Mouse (Mus musculus) forebrain, embryonic 14.5 days (tissue): ENCODE measurements around the gene Fam71b. TPM values are rescaled to one million over a fixed set of nuclear protein-coding genes. Genes with fewer than 3 reads are reported as not detected.

ENCODE experiments used
- ATAC-seq: fragments of 200-750 bp; cut with Nextera tagmentation; 2 replicates; pipeline ENCODE4 v1.8.0; 2017; ENCODE audit warnings: mild to moderate bottlenecking, moderate library complexity
- DNase-seq: peaks from one replicate; pipeline ENCODE4 v3.0.0-alpha.2; 2015; ENCODE audit warnings: low spot score
- H3K27ac ChIP-seq: fragments of 300-500 bp; sonication (generic); 2 replicates; pipeline ENCODE4 v1.5.1; 2014; ENCODE audit warnings: low read depth, mild to moderate bottlenecking, control low read depth, low read length, moderate library complexity
- H3K27me3 ChIP-seq: fragments of 300-500 bp; sonication (generic); replicated peaks from 2 replicates; pipeline ENCODE4 v1.6.1; 2014; ENCODE audit warnings: low read length, control low read depth, mixed read lengths; ENCODE audit not compliant: control insufficient read depth, insufficient read depth
- H3K36me3 ChIP-seq: fragments of 300-500 bp; sonication (generic); 2 replicates; pipeline ENCODE4 v1.6.1; 2014; ENCODE audit warnings: low read length, control low read depth; ENCODE audit not compliant: control insufficient read depth, insufficient read depth
- H3K4me1 ChIP-seq: fragments of 300-500 bp; sonication (generic); 2 replicates; pipeline ENCODE4 v1.6.1; 2014; ENCODE audit warnings: antibody characterized with exemption, low read length, control low read depth; ENCODE audit not compliant: control insufficient read depth, insufficient read depth
- H3K4me2 ChIP-seq: fragments of 300-500 bp; sonication (generic); 2 replicates; pipeline ENCODE4 v1.6.1; 2014; ENCODE audit warnings: mild to moderate bottlenecking, control low read depth, low read length
- H3K4me3 ChIP-seq: fragments of 300-500 bp; sonication (generic); 2 replicates; pipeline ENCODE4 v1.5.1; 2014; ENCODE audit warnings: low read depth, low read length, control low read depth
- H3K9ac ChIP-seq: fragments of 300-500 bp; sonication (generic); 2 replicates; pipeline ENCODE4 v1.6.1; 2014; ENCODE audit warnings: mild to moderate bottlenecking, low read length, control low read depth, moderate library complexity
- H3K9me3 ChIP-seq: fragments of 300-500 bp; sonication (generic); replicated peaks from 2 replicates; pipeline ENCODE4 v1.6.1; 2016; ENCODE audit warnings: low read length, control low read depth, mixed read lengths; ENCODE audit not compliant: control insufficient read depth
- WGBS: fragments of 180-500 bp; shearing (Covaris S2); extraction: QIAGEN DNeasy Blood & Tissue Kit; methylation state at CpG from one replicate; pipeline ENCODE4 v1.1.7; 2014; 5-methylcytosine and 5-hydroxymethylcytosine counted together
- polyA plus RNA-seq: library from polyadenylated mRNA; unstranded; fragments of >200 nt; fragmentation: Nextera tagmentation; extraction: Ambion mirVana; gene quantifications from 2 replicates; pipeline ENCODE4 v1.2.1, GENCODE M21; 2014

The Fam71b gene
- polyA plus RNA-seq, 1 experiment from 2014 or later = not detected

DNA sequence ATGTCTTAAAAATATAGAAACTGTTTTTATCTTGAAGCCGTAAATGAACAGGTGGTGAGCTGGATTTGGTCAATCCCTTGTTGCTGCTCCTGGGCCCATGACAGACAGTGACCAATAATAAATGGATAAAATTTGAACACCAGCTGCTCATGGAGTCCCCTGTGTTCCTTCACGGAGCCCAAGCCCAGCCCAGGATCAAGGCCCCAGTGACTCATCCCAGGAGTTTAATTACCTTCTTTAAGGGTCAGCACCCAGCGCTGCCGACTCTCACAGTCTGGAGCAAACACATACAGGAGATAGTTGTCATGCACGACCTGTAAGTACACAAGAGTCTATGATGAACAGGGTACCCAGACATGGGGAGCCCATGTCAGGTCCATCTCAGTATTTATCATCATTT is 30.6 kb upstream of the Fam71b start:
- 89% methylated on average over 5 of the region's 5 CpGs for WGBS
- Histone ChIP-seq H3K27me3 (no peaks in the 10 kb centered on the region), H3K4me3 (no peak overlapping the region), H3K36me3 (no peaks in the 10 kb centered on the region), H3K4me2 (no peak overlapping the region), H3K4me1 (no peaks in the 10 kb centered on the region), H3K9ac (no peak overlapping the region), H3K27ac (no peak overlapping the region), H3K9me3 (no peaks in the 10 kb centered on the region)
- DNase-seq (no peak), ATAC-seq (no peak)

DNA sequence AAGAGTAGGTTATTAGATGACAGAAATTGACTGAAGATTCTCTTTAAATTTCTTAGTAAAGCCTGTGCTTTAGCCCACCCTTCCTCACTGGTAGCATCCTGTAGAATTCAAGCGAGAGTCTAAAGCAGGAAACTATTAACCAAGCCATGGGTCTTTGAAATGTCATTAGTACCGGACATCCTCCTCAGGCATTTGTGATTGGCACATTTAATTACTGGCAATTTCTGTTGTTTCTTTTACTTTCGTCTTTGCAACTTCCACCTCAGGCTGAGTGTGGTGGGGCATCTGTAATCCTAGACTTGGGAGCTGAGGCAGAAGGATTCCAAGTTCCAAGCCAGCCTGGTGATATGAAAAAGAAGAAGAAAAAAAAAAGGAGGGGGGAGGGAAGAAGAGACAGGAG is 30.0 kb upstream of the Fam71b start:
- no peak overlapping the region for H3K4me2 ChIP-seq
- H3K36me3 ChIP-seq = no peaks in the 10 kb centered on the region
- no peaks in the 10 kb centered on the region for H3K27me3 ChIP-seq
- H3K27ac ChIP-seq = no peak overlapping the region
- no peak overlapping the region for H3K4me3 ChIP-seq
- DNase-seq (no peak), ATAC-seq (no peak)
- H3K9ac ChIP-seq = no peak overlapping the region
- H3K4me1 ChIP-seq = no peaks in the 10 kb centered on the region
- WGBS = 76% methylated on average over 3 of the region's 3 CpGs
- no peaks in the 10 kb centered on the region for H3K9me3 ChIP-seq

DNA sequence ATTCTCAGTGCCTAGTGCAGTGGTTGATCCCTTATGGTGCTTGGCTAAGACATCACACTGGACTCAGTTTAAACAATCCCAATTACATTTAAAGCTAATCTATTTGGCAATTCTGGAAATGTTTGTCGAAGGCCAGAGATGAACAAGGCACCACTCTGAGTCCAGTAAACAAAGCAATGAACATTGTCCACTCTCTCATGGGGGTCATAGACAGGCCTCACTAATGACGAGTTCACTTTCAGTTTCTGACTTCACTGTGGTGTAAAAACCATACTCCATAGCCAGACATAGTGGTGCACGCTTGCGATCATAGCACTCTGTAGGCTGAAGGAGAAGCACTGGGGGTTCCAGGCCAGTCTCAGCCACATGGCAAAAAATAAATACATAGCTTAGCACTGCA is 25.9 kb upstream of the Fam71b start:
- Histone ChIP-seq H3K9me3 (no peaks in the 10 kb centered on the region), H3K9ac (no peak overlapping the region), H3K4me1 (no peaks in the 10 kb centered on the region), H3K4me2 (no peak overlapping the region), H3K4me3 (no peak overlapping the region), H3K27ac (no peak overlapping the region), H3K27me3 (no peaks in the 10 kb centered on the region), H3K36me3 (no peaks in the 10 kb centered on the region)
- no peak for ATAC-seq
- WGBS = 95% methylated on average over 4 of the region's 4 CpGs
- DNase-seq = no peak

DNA sequence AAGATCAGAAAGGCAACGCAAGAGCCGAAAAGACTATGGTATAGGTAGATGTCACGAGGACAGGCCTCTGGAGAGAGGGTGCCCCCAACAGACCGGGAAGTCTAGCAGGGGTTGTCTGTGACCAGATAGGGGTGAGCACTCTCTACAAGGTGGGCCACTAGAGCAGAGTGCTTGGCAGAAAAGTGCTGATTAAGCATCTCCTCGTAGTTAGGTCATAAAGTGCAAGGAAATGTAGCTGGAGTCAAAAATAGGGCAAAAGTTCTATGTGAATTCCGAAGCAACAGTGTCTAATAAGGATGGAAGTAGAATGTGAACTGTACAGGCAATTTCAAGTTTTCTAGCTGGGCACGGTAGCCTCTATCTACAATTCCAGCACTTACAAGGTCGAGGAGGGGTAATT is 25.1 kb upstream of the Fam71b start:
- Histone ChIP-seq H3K27me3 (no peaks in the 10 kb centered on the region), H3K9me3 (no peaks in the 10 kb centered on the region), H3K4me1 (no peaks in the 10 kb centered on the region), H3K27ac (no peak overlapping the region), H3K4me3 (no peak overlapping the region), H3K36me3 (no peaks in the 10 kb centered on the region), H3K9ac (no peak overlapping the region), H3K4me2 (no peak overlapping the region)
- WGBS = 93% methylated on average over 8 of the region's 8 CpGs
- ATAC-seq (no peak), DNase-seq (no peak)

DNA sequence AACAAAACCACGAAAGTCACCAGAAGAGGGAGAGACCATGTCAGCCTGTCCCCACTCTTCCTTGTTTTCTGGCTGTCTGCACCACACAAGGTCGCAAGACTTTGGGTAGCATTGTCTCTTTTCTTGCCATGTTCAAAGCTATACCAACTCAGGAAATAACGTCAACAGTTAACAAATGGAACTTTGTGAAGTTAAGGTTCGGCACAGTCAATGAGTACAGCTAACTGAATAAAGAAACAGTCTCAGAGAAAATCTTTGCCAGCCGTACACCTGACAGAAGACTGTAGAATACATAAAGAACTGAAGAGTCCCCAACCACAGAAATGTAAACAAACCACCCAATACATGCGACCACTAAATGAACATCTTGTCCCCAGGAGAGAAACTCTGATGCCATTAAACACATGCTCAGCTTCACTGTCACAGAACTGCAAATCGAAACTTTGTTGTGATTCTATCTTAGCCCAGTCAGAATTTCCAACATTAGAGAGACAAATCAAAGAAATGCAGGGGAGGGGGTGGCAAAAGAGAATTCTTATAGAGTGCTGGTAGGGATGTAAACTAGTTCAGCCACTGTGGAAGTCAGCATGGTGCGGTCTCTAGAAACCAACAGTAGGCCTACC is 23.9 kb upstream of the Fam71b start:
- 84% methylated on average over 8 of the region's 8 CpGs for WGBS
- no peak overlapping the region for H3K4me3 ChIP-seq
- no peak overlapping the region for H3K4me2 ChIP-seq
- H3K36me3 ChIP-seq = no peaks in the 10 kb centered on the region
- DNase-seq (no peak), ATAC-seq (no peak)
- H3K27ac ChIP-seq = no peak overlapping the region
- no peaks in the 10 kb centered on the region for H3K9me3 ChIP-seq
- H3K9ac ChIP-seq = no peak overlapping the region
- H3K4me1 ChIP-seq = no peaks in the 10 kb centered on the region
- no peaks in the 10 kb centered on the region for H3K27me3 ChIP-seq

DNA sequence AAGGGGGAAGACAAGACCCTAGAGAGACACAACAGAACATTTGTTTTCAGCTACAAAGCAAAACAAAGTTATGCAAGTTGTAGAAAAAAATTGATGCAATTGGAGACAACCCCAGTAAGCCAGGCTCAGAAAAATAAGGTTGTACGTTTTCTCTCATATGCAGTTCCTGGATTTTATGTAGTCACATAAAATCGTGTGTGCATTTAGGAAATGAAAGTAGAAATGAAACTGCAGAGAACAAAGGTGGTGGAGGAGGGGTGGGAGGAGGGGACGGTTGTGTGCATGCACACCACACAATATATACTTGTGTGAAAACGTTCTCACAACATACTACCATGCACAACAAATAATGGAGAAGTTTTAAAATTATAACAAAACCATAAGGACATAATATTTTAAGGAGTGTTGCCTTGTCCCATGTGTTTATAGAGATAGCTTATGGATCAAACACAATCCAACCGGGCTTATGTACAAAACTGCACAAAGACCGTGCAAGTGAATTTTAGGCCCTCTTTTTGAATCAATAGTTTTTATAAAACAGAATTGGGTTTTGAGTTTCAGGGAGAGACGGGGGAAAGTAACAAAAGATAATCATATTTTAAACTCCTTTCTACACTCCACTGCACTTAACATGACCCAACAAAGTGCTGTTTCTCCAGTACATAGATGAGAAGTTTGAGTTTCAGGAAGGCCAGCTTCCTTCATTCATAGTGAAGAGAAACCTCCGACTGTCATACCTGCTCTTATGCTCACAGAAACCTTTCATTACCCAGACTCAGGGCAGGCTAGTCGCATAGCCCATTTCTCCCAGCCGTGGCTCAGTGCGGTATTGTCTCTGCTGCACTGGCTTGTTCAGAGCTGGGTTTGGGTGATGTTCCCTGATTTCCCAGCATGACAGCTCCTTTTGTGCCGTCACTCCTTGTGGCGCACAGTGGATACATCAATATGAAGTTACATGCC is 23.0 kb upstream of the Fam71b start:
- WGBS = 86% methylated on average over 13 of the region's 13 CpGs
- no peak overlapping the region for H3K4me2 ChIP-seq
- no peak overlapping the region for H3K27ac ChIP-seq
- no peak for ATAC-seq
- no peak for DNase-seq
- no peaks in the 10 kb centered on the region for H3K27me3 ChIP-seq
- H3K4me1 ChIP-seq = no peaks in the 10 kb centered on the region
- H3K4me3 ChIP-seq = no peak overlapping the region
- H3K9me3 ChIP-seq = no peaks in the 10 kb centered on the region
- H3K36me3 ChIP-seq = no peaks in the 10 kb centered on the region
- H3K9ac ChIP-seq = no peak overlapping the region

DNA sequence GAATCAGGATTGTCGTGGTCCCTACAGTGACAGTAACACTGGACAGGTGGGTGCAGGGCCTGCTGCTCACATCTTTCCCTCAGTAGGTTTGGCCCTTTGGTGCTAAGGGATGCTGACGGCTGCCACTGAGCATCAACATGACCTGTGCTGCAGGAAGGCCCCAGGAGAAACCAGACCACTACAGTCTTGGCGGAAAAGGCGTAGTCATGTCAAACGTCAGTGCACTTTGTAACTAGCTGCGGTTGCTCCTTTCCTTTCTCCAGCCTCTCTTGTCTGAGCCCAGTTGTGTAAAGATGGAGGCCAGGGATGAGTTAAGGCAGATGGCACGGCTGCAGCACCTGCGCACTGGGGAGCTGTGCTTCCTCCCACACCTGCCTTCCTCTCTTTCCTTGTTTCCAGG is 21.3 kb upstream of the Fam71b start:
- Histone ChIP-seq H3K4me3 (no peak overlapping the region), H3K27ac (no peak overlapping the region), H3K9ac (no peak overlapping the region), H3K9me3 (no peaks in the 10 kb centered on the region), H3K4me2 (no peak overlapping the region), H3K27me3 (no peaks in the 10 kb centered on the region), H3K4me1 (no peaks in the 10 kb centered on the region), H3K36me3 (no peaks in the 10 kb centered on the region)
- ATAC-seq = no peak
- DNase-seq = no peak
- WGBS = 83% methylated on average over 8 of the region's 8 CpGs

DNA sequence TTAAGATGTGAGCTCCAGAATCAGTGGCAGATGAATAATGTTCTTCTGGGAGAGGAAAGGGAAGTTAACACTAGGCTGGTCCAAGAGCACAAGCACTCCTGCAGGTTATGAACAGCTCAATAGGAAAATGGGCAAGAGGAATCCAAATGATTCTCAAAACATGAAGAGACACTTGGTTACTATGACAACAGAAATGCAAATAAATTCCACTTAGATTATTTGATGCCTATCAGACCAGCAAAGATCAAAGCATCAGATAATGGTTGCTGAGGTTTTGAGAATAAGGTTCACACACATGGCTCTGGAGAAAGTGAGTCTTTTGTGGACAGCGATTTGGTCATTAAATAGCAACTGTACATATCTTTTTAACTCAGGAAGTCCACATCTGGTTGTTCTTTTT is 19.0 kb upstream of the Fam71b start:
- Histone ChIP-seq H3K27me3 (no peaks in the 10 kb centered on the region), H3K4me3 (no peak overlapping the region), H3K4me2 (no peak overlapping the region), H3K4me1 (no peaks in the 10 kb centered on the region), H3K9ac (no peak overlapping the region), H3K9me3 (no peaks in the 10 kb centered on the region), H3K27ac (no peak overlapping the region), H3K36me3 (no peaks in the 10 kb centered on the region)
- ATAC-seq (no peak), DNase-seq (no peak)
- 97% methylated on average over 1 of the region's 1 CpGs for WGBS
